Mouse (Mus musculus): ENCODE results near the gene Hspd1. TPM values are rescaled to one million over a fixed set of nuclear protein-coding genes. Genes with fewer than 3 reads are reported as not detected.

Gene Hspd1
- polyA plus RNA-seq, 1 experiment from 2014 or later = 563 TPM

DNA sequence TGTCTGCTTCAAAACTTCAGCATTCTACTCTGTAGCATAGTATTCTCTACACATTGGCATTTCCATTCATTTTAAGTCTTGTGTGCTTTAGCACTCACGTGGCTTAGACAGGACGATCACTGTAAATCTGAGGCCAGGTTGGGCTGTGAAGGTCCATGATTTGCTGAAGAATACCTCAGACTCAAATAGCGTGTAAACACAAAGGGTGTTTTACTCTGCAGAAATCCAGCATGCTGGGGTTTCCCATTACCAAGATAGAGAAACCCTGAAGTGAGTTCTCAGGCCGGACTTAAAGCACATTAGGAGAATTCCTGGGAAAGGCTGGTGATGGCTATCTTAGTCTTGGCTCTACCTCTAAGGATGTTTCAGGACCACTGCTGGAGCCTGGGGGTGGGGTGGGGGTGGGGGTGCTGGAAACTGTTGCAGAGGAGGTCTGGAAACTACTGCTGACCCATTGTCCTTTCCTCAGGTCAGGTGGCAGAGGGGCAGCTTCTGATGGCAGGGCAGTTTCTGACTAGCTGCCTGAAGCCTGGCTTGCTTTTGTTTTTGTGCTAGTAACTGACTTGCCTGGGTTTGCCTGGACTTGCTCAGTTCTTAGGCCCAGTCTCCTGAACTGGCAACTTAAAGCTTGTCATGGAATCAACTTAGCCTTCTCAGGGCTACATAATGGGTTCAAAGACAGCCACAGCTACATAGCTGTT, 21.2 kb upstream of the Hspd1 start:
- Histone ChIP-seq H3K27ac (no peak overlapping the region), H3K4me3 (no peak overlapping the region), H3K4me1 (no peaks in the 10 kb centered on the region), H3K27me3 (ENCODE audit: low read depth, poor library complexity, severe bottlenecking) (no peaks in the 10 kb centered on the region), H3K9me3 (replicated peaks) (no peaks in the 10 kb centered on the region), H3K36me3 (no peaks in the 10 kb centered on the region)
- DNase-seq (ENCODE audit: low spot score) = no peak
- WGBS = 92% methylated on average over 4 of the region's 4 CpGs

DNA sequence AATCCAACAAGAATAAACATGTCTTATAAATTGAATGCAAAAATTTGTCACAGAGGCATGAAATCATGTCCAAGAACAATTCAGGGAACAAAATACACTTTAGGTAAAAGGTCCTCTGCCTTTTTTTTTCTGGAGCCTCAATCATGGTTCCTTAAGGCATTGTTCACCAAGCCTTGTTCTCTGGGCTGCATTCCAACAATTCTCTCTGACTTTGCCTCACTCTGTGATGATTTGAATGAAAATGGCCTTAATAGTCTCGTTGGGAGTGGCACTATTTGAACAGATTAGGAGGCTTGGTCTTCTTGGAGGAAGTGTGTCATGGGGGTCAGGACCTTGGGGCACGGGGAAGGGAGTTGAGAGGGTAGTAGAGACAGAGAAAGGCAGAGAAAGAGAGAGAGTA, 20.4 kb upstream of the Hspd1 start:
- Histone ChIP-seq H3K4me3 (no peak overlapping the region), H3K4me1 (0 out of 2 replicates have a peak, but pooled peaks cover under 1% of the 10 kb centered on the region), H3K27me3 (ENCODE audit: low read depth, poor library complexity, severe bottlenecking) (no peaks in the 10 kb centered on the region), H3K27ac (no peak overlapping the region), H3K9me3 (replicated peaks) (no peaks in the 10 kb centered on the region), H3K36me3 (no peaks in the 10 kb centered on the region)
- 69% methylated on average over 2 of the region's 2 CpGs for WGBS
- no peak for DNase-seq (ENCODE audit: low spot score)

DNA sequence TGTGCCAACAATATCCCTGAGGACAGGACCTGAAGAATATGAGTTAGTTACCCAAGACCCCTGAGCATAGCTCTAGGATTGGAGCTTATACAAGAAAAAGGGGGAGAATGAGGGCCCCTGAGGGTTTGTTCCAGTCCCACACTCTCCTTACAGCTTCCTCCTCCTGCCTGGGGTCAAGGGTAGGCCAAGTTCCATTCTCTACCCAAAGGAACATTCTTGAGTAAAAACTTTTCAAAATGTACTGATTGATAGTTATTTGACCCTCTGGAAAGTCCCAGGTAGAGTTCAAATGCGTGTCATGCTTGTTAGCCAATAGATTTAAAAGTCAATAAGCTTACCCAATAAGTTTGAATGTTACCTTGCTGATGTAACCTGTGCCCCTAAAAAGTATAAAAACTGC, 19.6 kb upstream of the Hspd1 start:
- no peak for DNase-seq (ENCODE audit: low spot score)
- WGBS = 88% methylated on average over 1 of the region's 1 CpGs
- H3K4me1 ChIP-seq = peaks cover 9% of the 10 kb centered on the region; the same call in 1 of the 2 replicates
- H3K27ac ChIP-seq = no peak overlapping the region
- H3K27me3 ChIP-seq (ENCODE audit: low read depth, poor library complexity, severe bottlenecking) = no peaks in the 10 kb centered on the region
- no peaks in the 10 kb centered on the region for H3K9me3 ChIP-seq (replicated peaks)
- H3K36me3 ChIP-seq = no peaks in the 10 kb centered on the region
- no peak overlapping the region for H3K4me3 ChIP-seq

DNA sequence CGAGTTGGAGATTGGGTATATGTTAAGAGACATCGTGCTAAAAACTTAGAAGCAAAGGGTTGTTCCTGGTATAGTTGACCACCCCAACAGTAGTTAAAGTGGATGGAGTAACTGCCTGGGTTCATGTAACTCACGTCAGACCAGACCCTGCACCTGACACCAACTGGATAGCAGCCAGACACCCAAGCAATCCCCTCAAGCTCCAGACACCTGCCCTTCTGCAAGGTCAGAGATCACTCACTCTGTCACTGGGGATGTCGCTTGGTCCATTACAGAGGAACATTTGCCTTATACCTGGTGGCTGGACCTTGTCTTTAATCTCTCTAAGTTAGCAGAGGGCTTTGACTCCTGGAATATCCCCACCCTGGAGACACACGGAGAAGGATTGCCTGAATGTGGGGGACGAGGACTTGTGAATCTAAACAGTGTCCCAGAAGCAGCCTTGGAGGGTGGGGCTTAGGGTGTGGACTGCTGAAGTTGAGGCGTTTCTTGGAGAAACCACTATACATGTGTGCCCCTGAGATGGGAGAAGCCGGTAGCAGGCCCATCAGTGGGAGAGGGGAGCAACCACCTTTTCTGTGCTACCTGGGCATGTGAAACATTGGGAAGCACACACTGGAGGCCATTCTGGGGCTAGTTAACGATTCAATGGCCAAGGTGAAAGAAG, 19.0 kb upstream of the Hspd1 start:
- Histone ChIP-seq H3K27ac (no peak overlapping the region), H3K36me3 (no peaks in the 10 kb centered on the region), H3K9me3 (replicated peaks) (no peaks in the 10 kb centered on the region), H3K4me3 (no peak overlapping the region), H3K4me1 (peaks cover 11% of the 10 kb centered on the region; the same call in 1 of the 2 replicates), H3K27me3 (ENCODE audit: low read depth, poor library complexity, severe bottlenecking) (no peaks in the 10 kb centered on the region)
- WGBS = 86% methylated on average over 9 of the region's 9 CpGs
- no peak for DNase-seq (ENCODE audit: low spot score)

DNA sequence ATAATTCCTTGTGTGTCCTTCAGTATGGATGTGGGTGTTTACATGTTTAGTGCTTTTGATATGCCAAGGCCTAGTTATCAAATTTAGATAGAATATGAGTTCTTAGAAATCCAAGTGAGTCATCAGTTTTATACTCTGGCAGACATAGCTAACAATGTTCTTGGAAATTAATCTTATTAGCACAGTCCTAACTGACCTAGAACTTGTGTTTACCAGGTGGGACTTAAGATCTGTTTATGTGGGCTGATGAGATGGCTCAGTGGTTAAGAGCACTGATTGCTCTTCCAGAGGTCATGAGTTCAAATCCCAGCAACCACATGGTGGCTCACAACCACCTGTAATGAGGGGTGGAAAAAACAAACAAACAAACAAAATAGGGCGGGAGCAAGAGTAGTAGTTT, 4.4 kb upstream of the Hspd1 start:
- peaks cover 54% of the 10 kb centered on the region for H3K36me3 ChIP-seq
- WGBS = 58% methylated on average over 1 of the region's 1 CpGs

DNA sequence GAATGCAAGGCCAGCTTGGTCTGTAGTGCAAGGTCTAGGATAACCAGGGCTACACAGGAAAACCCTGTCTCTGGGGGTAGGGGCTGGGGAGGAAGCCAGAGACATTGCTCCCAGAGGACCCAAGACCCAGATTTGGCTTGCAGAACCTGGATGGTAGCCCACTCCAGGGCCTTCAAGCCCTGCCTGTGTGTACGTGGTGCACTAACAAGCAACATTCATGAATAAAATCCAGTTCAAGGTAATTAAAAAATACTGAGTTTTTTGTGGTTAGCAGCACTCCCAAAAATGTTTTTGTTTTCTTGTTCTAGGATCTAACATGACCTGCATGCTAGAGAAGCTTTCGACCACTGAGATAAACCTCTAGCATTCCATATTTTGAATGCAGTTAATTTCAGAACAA, 4.0 kb upstream of the Hspd1 start:
- Histone ChIP-seq H3K4me3 (no peak overlapping the region), H3K4me1 (peaks cover 13% of the 10 kb centered on the region), H3K36me3 (peaks cover 54% of the 10 kb centered on the region), H3K27ac (no peak overlapping the region), H3K9me3 (replicated peaks) (no peaks in the 10 kb centered on the region), H3K27me3 (ENCODE audit: low read depth, poor library complexity, severe bottlenecking) (no peaks in the 10 kb centered on the region)
- WGBS = 94% methylated on average over 2 of the region's 2 CpGs
- DNase-seq (ENCODE audit: low spot score) = no peak

More for the DNA sequence above, 4.4 kb upstream of the Hspd1 start:
- Histone ChIP-seq H3K4me3 (no peak overlapping the region), H3K4me1 (peaks cover 13% of the 10 kb centered on the region), H3K27ac (no peak overlapping the region), H3K9me3 (replicated peaks) (no peaks in the 10 kb centered on the region), H3K27me3 (ENCODE audit: low read depth, poor library complexity, severe bottlenecking) (no peaks in the 10 kb centered on the region)
- no peak for DNase-seq (ENCODE audit: low spot score)

DNA sequence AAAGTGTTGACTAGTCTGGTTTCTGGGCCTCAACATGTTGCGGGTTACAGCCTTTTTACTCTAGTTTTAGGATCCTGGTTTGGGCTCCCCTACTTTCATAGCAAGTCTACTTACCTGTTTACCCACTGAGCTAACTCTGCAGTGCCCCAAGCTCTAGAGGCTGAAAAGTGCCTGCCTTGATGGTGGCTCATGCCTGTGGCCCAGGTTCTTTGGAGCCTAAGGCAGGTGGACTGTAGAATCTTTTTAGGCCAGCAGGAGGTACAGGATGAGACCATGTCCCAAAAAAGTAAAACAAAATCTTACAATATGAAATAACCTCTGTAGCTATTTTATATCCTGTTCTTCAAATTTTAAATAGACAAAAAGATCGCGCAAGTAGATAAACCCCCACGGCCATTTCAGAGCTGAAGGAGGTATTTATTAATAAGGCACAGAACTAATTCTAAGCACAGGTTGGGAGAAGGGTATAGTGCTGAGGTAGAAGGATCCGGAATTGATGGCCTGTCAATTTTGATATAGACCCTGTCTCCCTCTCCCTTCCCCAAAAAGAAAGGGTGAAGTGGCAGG, 1.5 kb upstream of the Hspd1 start:
- DNase-seq (ENCODE audit: low spot score) = no peak
- WGBS = 90% methylated on average over 5 of the region's 5 CpGs
- Histone ChIP-seq H3K9me3 (replicated peaks) (no peaks in the 10 kb centered on the region), H3K4me1 (peaks cover 29% of the 10 kb centered on the region), H3K36me3 (peaks cover 69% of the 10 kb centered on the region), H3K27ac (peak overlapping the region; percentile 99; the same call in 1 of the 2 replicates), H3K27me3 (ENCODE audit: low read depth, poor library complexity, severe bottlenecking) (no peaks in the 10 kb centered on the region), H3K4me3 (peak overlapping the region; percentile 97)

DNA sequence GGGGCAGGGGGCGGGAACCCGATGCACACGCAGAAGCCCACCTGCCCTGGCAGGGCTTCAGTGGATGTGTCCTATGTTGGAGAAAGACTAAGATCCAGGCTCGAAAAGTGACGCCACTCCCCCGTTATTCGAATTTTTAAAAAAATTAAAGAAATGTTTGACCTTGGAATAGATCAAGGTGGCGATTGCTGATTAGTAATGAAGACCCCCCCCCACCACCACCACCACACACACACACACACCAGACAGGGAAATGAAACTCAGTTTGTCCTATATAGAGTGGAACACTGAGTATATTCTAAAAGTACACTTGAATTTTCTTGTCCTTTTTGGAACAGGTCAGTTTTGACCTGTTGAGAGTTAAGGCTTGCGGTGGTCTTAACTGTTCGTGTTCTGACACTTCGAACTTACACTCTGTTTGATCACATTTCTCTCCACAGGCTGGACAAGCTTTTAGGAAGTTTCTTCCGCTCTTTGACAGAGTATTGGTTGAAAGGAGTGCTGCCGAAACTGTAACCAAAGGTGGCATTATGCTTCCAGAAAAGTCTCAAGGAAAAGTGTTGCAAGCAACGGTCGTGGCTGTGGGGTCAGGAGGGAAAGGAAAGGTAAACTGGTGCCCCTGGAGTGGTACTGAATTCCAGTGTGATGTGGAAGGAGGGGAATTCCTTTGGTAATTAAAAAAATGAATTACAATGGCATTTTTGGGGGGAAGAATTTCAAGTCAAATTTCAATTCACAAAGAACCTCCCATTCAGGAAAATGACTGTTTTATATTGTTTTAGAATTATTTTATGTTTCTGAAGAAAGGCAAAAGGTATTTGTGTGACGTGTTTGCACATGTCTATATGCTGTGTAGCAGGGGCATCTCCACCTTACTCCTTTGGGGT, 811 bp upstream of the Hspd1 start:
- Histone ChIP-seq H3K36me3 (peaks cover 72% of the 10 kb centered on the region), H3K27me3 (ENCODE audit: low read depth, poor library complexity, severe bottlenecking) (no peaks in the 10 kb centered on the region), H3K27ac (peak overlapping the region; percentile 99), H3K4me3 (peak overlapping the region; percentile 97), H3K4me1 (peaks cover 32% of the 10 kb centered on the region), H3K9me3 (replicated peaks) (no peaks in the 10 kb centered on the region)
- no peak for DNase-seq (ENCODE audit: low spot score)
- 11% methylated on average over 16 of the region's 16 CpGs for WGBS

DNA sequence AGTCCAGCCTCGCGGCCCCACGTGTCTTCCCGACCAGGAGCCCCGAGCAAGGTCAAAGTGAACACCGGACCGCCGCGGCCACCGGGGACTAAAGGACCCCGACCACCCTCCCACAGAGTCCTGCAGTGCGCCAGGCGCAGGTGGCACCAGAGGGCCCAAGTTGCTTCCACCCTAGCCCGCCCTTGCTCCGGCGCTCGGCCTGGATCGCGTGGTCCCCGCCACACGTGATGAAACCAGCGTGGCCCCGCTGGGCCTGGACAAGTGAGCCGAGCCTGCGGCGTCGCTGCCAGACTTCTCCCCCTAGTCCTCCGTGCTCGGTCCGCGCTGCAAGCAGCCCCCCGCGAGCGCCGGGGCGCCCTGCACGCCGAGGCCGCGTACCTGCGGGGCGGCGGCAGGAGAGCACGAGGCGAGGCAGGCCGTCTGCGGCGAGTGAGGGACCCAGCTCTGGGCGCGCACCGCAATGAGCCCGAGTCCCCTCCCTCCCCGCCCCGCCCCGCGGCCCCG, 590 bp downstream of the Hspd1 start:
- Histone ChIP-seq H3K36me3 (peaks cover 72% of the 10 kb centered on the region), H3K4me1 (peaks cover 32% of the 10 kb centered on the region), H3K9me3 (replicated peaks) (no peaks in the 10 kb centered on the region), H3K27ac (peak overlapping the region; percentile 99), H3K4me3 (peak overlapping the region; percentile 97), H3K27me3 (ENCODE audit: low read depth, poor library complexity, severe bottlenecking) (no peaks in the 10 kb centered on the region)
- WGBS = under 1% methylated on average over 48 of the region's 57 CpGs
- no peak for DNase-seq (ENCODE audit: low spot score)

DNA sequence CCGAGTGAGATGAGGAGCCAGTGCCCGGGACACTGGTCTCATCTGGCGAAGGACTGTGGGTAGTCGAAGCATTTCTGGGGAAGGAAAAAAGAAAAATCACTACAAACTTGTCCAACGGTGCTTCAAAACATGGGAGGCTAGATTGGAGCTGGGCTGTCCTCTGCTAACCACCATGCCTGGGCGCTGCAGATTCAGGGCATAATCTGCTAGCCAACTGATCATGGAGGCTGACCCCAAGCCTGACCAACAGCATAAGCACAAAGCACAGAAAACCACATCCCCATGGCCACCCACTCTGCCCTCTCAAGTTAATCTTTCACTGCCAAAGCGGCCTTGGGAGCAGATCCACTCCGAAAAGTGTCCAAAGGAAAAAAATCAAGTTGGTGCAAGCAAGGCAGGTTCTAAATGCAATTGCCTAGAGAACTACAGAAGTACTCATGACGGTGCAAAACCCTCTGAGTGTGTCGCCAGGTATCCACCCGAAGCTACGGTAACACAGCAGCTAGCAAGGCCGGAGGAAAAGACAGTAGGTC, 1.1 kb downstream of the Hspd1 start:
- no peak for DNase-seq (ENCODE audit: low spot score)
- H3K4me1 ChIP-seq = peaks cover 32% of the 10 kb centered on the region
- H3K27me3 ChIP-seq (ENCODE audit: low read depth, poor library complexity, severe bottlenecking) = no peaks in the 10 kb centered on the region
- WGBS = 0% methylated on average over 13 of the region's 13 CpGs
- H3K9me3 ChIP-seq (replicated peaks) = no peaks in the 10 kb centered on the region
- H3K4me3 ChIP-seq = peak overlapping the region; percentile 97
- H3K27ac ChIP-seq = peak overlapping the region; percentile 99
- H3K36me3 ChIP-seq = peaks cover 72% of the 10 kb centered on the region

DNA sequence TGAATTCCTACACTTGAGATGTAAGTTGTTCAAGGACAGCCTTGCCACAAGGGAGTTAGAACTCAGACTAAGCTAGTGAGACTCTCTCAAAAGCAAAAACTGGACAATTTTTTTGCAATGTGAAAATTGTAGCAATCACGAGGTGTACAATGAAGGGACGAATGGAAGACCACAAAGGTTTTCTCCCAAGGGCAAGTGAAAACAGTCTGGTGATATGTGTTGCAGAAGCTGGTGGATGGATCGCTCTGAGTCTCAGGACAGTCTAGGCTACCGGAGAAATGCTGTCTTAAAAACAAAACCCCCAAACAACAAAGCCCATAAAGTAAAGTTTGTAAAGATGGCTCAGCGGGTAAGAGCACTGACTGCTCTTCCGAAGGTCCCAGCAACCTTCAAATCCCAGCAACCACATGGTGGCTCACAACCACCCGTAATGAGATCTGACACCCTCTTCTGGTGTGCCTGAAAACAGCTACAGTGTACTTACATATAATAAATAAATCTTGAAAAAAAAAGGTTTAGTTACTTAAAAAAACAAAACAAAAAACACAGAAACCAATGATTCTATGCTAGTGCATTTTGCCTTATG, 2.2 kb downstream of the Hspd1 start:
- no peak for DNase-seq (ENCODE audit: low spot score)
- no peaks in the 10 kb centered on the region for H3K27me3 ChIP-seq (ENCODE audit: low read depth, poor library complexity, severe bottlenecking)
- H3K36me3 ChIP-seq = peaks cover 72% of the 10 kb centered on the region
- H3K4me3 ChIP-seq = peak overlapping the region; percentile 97
- 61% methylated on average over 7 of the region's 7 CpGs for WGBS
- H3K4me1 ChIP-seq = peaks cover 32% of the 10 kb centered on the region
- no peaks in the 10 kb centered on the region for H3K9me3 ChIP-seq (replicated peaks)
- no peak overlapping the region for H3K27ac ChIP-seq

DNA sequence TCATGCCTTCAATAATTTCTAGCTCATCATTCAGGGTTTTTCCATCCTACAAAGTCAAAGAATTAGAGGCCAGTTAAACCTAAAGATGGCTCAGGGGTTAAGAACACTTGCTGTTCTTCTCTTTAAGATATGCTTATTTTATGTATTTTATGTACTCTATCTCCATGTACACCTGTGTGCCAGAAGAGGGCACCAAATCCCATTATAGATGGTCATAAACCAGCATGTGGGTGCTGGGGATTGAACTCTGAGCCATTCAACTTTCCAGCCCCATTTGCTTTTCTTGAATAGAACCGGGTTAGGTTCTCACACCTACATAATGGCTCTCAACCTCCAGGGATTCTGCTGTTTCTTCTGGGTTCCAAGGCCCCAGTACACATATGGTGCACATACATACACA, 5.9 kb downstream of the Hspd1 start:
- Histone ChIP-seq H3K4me1 (peaks cover 19% of the 10 kb centered on the region), H3K36me3 (peaks cover 90% of the 10 kb centered on the region), H3K27me3 (ENCODE audit: low read depth, poor library complexity, severe bottlenecking) (no peaks in the 10 kb centered on the region), H3K27ac (no peak overlapping the region), H3K4me3 (no peak overlapping the region), H3K9me3 (replicated peaks) (no peaks in the 10 kb centered on the region)
- 79% methylated on average over 1 of the region's 1 CpGs for WGBS
- no peak for DNase-seq (ENCODE audit: low spot score)

Measured in limb, embryonic 10.5 days (tissue).